Mouse (Mus musculus) mammary gland, adult 2 months (tissue): ENCODE measurements around the gene Bpifb5. TPM values are rescaled to one million over a fixed set of nuclear protein-coding genes. Genes with fewer than 3 reads are reported as not detected.

Source experiments
- polyA plus RNA-seq: library from polyadenylated mRNA; depleted of rRNA; stranded (reverse); fragments of >200 nt; gene quantifications from 2 replicates; pipeline ENCODE4 v1.2.3, GENCODE M21; 2012; ENCODE audit warnings: low replicate concordance; rRNA removed

The Bpifb5 gene
- polyA plus RNA-seq: 1.8 and 2.5 TPM in 2 replicates

DNA sequence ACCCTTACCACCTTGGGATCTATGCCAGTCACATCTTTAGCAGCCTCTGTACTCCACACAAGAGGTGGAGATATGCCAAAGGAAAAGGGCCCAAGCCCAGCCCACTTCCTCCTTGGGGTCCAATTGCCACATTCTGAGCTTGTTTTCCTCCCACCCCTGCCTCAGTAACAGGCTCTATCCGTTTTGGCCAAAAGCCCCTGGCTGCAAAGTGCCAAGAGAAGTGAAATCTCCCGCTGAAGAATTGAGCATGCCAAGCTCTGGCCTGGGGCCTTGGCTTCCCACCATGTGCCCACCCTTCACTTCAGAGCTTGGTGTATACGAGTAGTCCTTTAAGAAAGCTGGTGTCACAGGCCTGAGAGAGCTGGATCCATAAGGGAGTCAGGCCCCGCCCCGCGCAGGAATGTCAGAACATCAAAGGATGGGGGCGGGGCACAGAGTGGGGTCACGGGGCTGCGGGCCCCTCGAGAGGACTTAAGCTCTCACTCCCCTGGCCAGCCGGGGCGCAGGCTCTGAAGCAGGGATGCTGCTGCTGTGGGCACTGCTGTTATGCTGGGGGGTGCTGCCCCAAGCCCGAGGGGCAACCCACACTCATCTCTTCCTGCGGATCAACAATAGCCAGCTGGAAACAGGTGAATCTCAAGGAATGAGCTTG, at the start of gene Bpifb5:
Bpifb5 (plus strand) TSS at position 478 of the 652 bp plus-strand sequence.

DNA sequence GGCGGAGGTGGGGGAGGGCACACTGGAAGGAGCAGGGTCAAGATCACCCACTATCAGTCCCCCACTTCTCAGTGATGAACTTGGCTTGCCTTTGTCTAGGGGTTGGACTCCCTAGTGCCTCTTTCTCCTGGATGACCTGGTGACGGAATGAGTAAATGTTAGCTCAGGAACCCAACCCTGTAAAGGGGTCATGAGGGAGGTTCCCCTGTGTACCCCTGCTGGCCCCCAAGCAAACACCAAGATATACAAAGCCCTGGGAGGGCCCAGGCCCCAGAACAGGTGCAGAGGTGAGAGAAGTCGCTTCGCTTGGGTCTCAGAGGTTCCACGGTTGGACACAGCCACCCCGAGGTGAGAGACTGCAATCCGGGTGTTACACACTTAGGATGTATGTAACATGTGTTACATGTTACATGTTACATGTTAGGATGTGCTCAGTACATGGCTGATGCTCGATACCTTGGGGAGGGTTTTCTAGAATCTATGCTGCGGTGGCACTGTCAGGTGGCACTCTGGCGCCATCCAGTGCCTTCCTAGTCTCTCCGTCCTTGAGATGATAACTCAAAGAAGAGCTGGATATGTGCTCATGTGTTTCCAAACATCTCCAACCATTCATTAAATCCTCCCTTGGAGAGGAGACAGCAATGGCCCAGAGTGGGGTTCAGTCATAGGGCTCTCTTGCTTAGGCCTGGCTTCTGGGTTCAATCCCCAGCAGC, 32.8 kb upstream of the Bpifb5 start, which contains the start of gene Bpifb1:
Bpifb1 (plus strand) TSS at position 273 of the 713 bp plus-strand sequence.

DNA sequence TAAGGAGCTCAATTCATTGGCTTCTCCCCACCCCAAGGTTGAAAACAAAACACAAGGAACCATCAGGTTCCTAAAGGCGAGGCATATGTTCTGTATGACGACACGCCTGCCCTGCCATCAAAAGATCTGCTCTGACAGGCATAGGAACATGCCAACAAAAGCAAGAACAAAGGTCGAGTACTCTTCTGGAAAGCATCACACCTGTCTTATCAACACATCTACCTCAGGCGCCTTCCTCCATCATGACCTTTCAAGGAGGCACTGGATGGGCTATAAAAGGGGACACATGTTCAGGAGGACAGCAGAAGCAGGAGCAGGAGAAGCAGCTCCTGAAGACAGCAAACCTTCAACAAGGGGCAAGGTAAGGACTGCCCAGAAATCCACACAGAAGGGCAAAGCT, 34.0 kb downstream of the Bpifb5 start, which contains the start of gene Bpifb9a:
Bpifb9a (plus strand) TSS at position 301 of the 400 bp plus-strand sequence.

Other genes with a start within 250 kb of the Bpifb5 start
- not detected in 2 replicates for gene Bpifa6, start 248.8 kb upstream of the Bpifb5 start, polyA plus RNA-seq
- gene Bpifa2, start 215.5 kb upstream of the Bpifb5 start, polyA plus RNA-seq: not detected in 2 replicates
- gene Bpifa3, start 93.4 kb upstream of the Bpifb5 start, polyA plus RNA-seq: not detected in 2 replicates
- gene Bpifa1, start 80.9 kb upstream of the Bpifb5 start, polyA plus RNA-seq: 0.42 TPM in 1 of 2 replicates, not detected in the other
- not detected in 2 replicates for gene Bpifa5, start 61.1 kb upstream of the Bpifb5 start, polyA plus RNA-seq
- not detected in 2 replicates for gene Bpifb1, start 32.9 kb upstream of the Bpifb5 start, polyA plus RNA-seq
- gene Bpifb9a, start 34.1 kb downstream of the Bpifb5 start, polyA plus RNA-seq: not detected in 2 replicates
- gene Bpifb9b, start 83.5 kb downstream of the Bpifb5 start, polyA plus RNA-seq: not detected in 2 replicates
- 5.8 and 12.7 TPM in 2 replicates for gene Cdk5rap1, start 149.3 kb downstream of the Bpifb5 start, polyA plus RNA-seq
- gene Snta1, start 184.4 kb downstream of the Bpifb5 start, polyA plus RNA-seq: 30.3 and 42.6 TPM in 2 replicates
- gene Cbfa2t2, start 212.7 kb downstream of the Bpifb5 start, polyA plus RNA-seq: 10.9 and 12.3 TPM in 2 replicates